Mouse (Mus musculus) neural tube, embryonic 15.5 days (tissue): Measurements from ENCODE around the gene Pcgf2. TPM values are rescaled to one million over a fixed set of nuclear protein-coding genes. Genes with fewer than 3 reads are reported as not detected.
"Not testable (repeated sequence)": the region's sequence is repeated elsewhere in the genome, so short reads cannot be mapped to it uniquely, and the experiment has no call there.

ENCODE experiments used
- ATAC-seq: fragments of 200-750 bp; cut with Nextera tagmentation; 2 replicates; pipeline ENCODE4 v1.8.0; 2017; ENCODE audit warnings: mild to moderate bottlenecking, moderate TSS enrichment, moderate library complexity; ENCODE audit not compliant: low FRiP score
- H3K27ac ChIP-seq: fragments of 300-500 bp; sonication (generic); replicated peaks from 2 replicates; pipeline ENCODE4 v1.5.1; 2015; ENCODE audit warnings: mild to moderate bottlenecking, inconsistent platforms
- H3K27me3 ChIP-seq: fragments of 300-500 bp; sonication (generic); replicated peaks from 2 replicates; pipeline ENCODE4 v1.6.1; 2015; ENCODE audit warnings: inconsistent platforms
- H3K36me3 ChIP-seq: fragments of 300-500 bp; sonication (generic); 2 replicates; pipeline ENCODE4 v1.6.1; 2015; ENCODE audit warnings: inconsistent platforms
- H3K4me1 ChIP-seq: fragments of 300-500 bp; sonication (generic); 2 replicates; pipeline ENCODE4 v1.6.1; 2015; ENCODE audit warnings: inconsistent platforms
- H3K4me2 ChIP-seq: fragments of 300-500 bp; sonication (generic); 2 replicates; pipeline ENCODE4 v1.6.1; 2015; ENCODE audit warnings: inconsistent platforms, mild to moderate bottlenecking, moderate library complexity
- H3K4me3 ChIP-seq: fragments of 300-500 bp; sonication (generic); replicated peaks from 2 replicates; pipeline ENCODE4 v1.5.1; 2015; ENCODE audit warnings: mild to moderate bottlenecking, inconsistent platforms
- H3K9ac ChIP-seq: fragments of 300-500 bp; sonication (generic); replicated peaks from 2 replicates; pipeline ENCODE4 v1.6.1; 2015; ENCODE audit warnings: mild to moderate bottlenecking, inconsistent platforms
- H3K9me3 ChIP-seq: fragments of 300-500 bp; sonication (generic); replicated peaks from 2 replicates; pipeline ENCODE4 v1.6.1; 2016; ENCODE audit warnings: inconsistent platforms
- WGBS: fragments of 180-500 bp; shearing (Covaris S2); methylation state at CpG from one replicate; pipeline ENCODE4 v1.1.7; 2015; ENCODE audit warnings: mixed read lengths; 5-methylcytosine and 5-hydroxymethylcytosine counted together
- polyA plus RNA-seq: library from polyadenylated mRNA; unstranded; fragments of >200 nt; fragmentation: Nextera tagmentation; extraction: Ambion mirVana; gene quantifications from 2 replicates; pipeline ENCODE4 v1.2.1, GENCODE M21; 2015

The Pcgf2 gene
- polyA plus RNA-seq, 1 experiment from 2014 or later = 17.7 TPM

GRCm38 (mm10) chr11:97663528-97664338 lies 36.6 kb downstream of the Pcgf2 start:
- 1% methylated on average over 35 of the region's 57 CpGs for WGBS
- peaks cover 50% of the 10 kb centered on the region for H3K4me1 ChIP-seq
- peak; percentile 42; the same call in 1 of the 2 replicates for ATAC-seq

GRCm38 (mm10) chr11:97662893-97663527 lies 37.3 kb downstream of the Pcgf2 start, which contains the start of gene Mllt6:
Gene Mllt6, plus strand, starts transcription at chr11:97663414.
- Histone ChIP-seq H3K27ac (peak within 1 kb of the TSS; percentile 82), H3K27me3 (peaks cover 19% of the 10 kb centered on the region), H3K4me1 (peaks cover 50% of the 10 kb centered on the region), H3K4me3 (peak within 1 kb of the TSS; percentile 82), H3K36me3 (peaks cover 15% of the 10 kb centered on the region), H3K9me3 (no peaks in the 10 kb centered on the region), H3K9ac (peak within 1 kb of the TSS; percentile 73), H3K4me2 (peak within 1 kb of the TSS; percentile 88)
- ATAC-seq = peak; percentile 76
- WGBS = under 1% methylated on average over 22 of the region's 76 CpGs

More at GRCm38 (mm10) chr11:97663528-97664338, 36.6 kb downstream of the Pcgf2 start:
- Histone ChIP-seq H3K27ac (peak overlapping the region; percentile 82), H3K4me2 (peak overlapping the region; percentile 88), H3K27me3 (peaks cover 19% of the 10 kb centered on the region), H3K9me3 (no peaks in the 10 kb centered on the region), H3K4me3 (peak overlapping the region; percentile 82), H3K9ac (peak overlapping the region; percentile 73), H3K36me3 (peaks cover 21% of the 10 kb centered on the region)

- WGBS = 2% methylated on average over 21 of the region's 21 CpGs
- Histone ChIP-seq H3K9me3 (no peaks in the 10 kb centered on the region), H3K4me1 (peaks cover 50% of the 10 kb centered on the region), H3K4me2 (peak overlapping the region; percentile 88), H3K27ac (peak overlapping the region; percentile 82; the same call in 1 of the 2 replicates), H3K9ac (peak overlapping the region; percentile 73; the same call in 1 of the 2 replicates), H3K36me3 (peaks cover 12% of the 10 kb centered on the region), H3K27me3 (peaks cover 19% of the 10 kb centered on the region), H3K4me3 (peak overlapping the region; percentile 82)
- ATAC-seq = no peak
Observed at GRCm38 (mm10) chr11:97662207-97662892, 37.9 kb downstream of the Pcgf2 start.

- no peak overlapping the region for H3K9ac ChIP-seq
- WGBS = under 1% methylated on average over 20 of the region's 20 CpGs
- peak overlapping the region; percentile 82 for H3K4me3 ChIP-seq
- peaks cover 50% of the 10 kb centered on the region for H3K4me1 ChIP-seq
- ATAC-seq = no peak
- peaks cover 6% of the 10 kb centered on the region for H3K36me3 ChIP-seq
- H3K4me2 ChIP-seq = peak overlapping the region; percentile 88
- peaks cover 19% of the 10 kb centered on the region for H3K27me3 ChIP-seq
- no peak overlapping the region for H3K27ac ChIP-seq
- H3K9me3 ChIP-seq = no peaks in the 10 kb centered on the region
Observed at GRCm38 (mm10) chr11:97661648-97662133, 38.6 kb downstream of the Pcgf2 start.

- peak overlapping the region; percentile 88 for H3K4me2 ChIP-seq
- H3K9ac ChIP-seq = peak overlapping the region; percentile 82; the same call in 1 of the 2 replicates
- H3K4me3 ChIP-seq = peak overlapping the region; percentile 82
- no peak for ATAC-seq
- H3K27ac ChIP-seq = no peak overlapping the region
- H3K4me1 ChIP-seq = peaks cover 50% of the 10 kb centered on the region
- no peaks in the 10 kb centered on the region for H3K9me3 ChIP-seq
- H3K27me3 ChIP-seq = peaks cover 19% of the 10 kb centered on the region
- 2% methylated on average over 27 of the region's 27 CpGs for WGBS
- H3K36me3 ChIP-seq = peaks cover 3% of the 10 kb centered on the region
Observed at GRCm38 (mm10) chr11:97660734-97661647, 39.3 kb downstream of the Pcgf2 start.

GRCm38 (mm10) chr11:97659990-97660714 lies 40.1 kb downstream of the Pcgf2 start:
- H3K27ac ChIP-seq = peak overlapping the region; percentile 79
- no peaks in the 10 kb centered on the region for H3K36me3 ChIP-seq
- WGBS = 0% methylated on average over 74 of the region's 78 CpGs
- peak; percentile 87 for ATAC-seq
- no peaks in the 10 kb centered on the region for H3K9me3 ChIP-seq
- H3K4me3 ChIP-seq = peak overlapping the region; percentile 80
- peaks cover 19% of the 10 kb centered on the region for H3K27me3 ChIP-seq
- peak overlapping the region; percentile 82 for H3K9ac ChIP-seq
- H3K4me2 ChIP-seq = peak overlapping the region; percentile 88
- H3K4me1 ChIP-seq = peaks cover 45% of the 10 kb centered on the region

GRCm38 (mm10) chr11:97659267-97659989 lies 40.9 kb downstream of the Pcgf2 start:
- Histone ChIP-seq H3K36me3 (no peaks in the 10 kb centered on the region), H3K27ac (peak overlapping the region; percentile 79), H3K9me3 (no peaks in the 10 kb centered on the region), H3K4me1 (peaks cover 38% of the 10 kb centered on the region), H3K9ac (peak overlapping the region; percentile 82), H3K4me2 (peak overlapping the region; percentile 88), H3K27me3 (peaks cover 19% of the 10 kb centered on the region), H3K4me3 (peak overlapping the region; percentile 80)
- 0 out of 2 replicates have a peak, but pooled peaks have one; percentile 2 for ATAC-seq
- WGBS = 8% methylated on average over 13 of the region's 13 CpGs

- Histone ChIP-seq H3K4me1 (peaks cover 34% of the 10 kb centered on the region), H3K27me3 (peaks cover 19% of the 10 kb centered on the region), H3K9me3 (no peaks in the 10 kb centered on the region), H3K4me3 (0 out of 2 replicates have a peak overlapping the region, but pooled peaks have one; percentile 80), H3K9ac (no peak overlapping the region), H3K36me3 (no peaks in the 10 kb centered on the region), H3K4me2 (peak overlapping the region; percentile 88; the same call in 1 of the 2 replicates), H3K27ac (no peak overlapping the region)
- no peak for ATAC-seq
- 77% methylated on average over 11 of the region's 11 CpGs for WGBS
Observed at GRCm38 (mm10) chr11:97658751-97659266, 41.5 kb downstream of the Pcgf2 start.

GRCm38 (mm10) chr11:97657967-97658366 lies 42.3 kb downstream of the Pcgf2 start:
- WGBS = 80% methylated on average over 6 of the region's 6 CpGs
- not testable (repeated sequence) for ATAC-seq, H3K9me3 ChIP-seq, H3K27ac ChIP-seq, H3K4me2 ChIP-seq, H3K9ac ChIP-seq, H3K4me3 ChIP-seq, H3K36me3 ChIP-seq
- Histone ChIP-seq H3K27me3 (peaks cover 19% of the 10 kb centered on the region), H3K4me1 (peaks cover 34% of the 10 kb centered on the region)
